In genomic region chr2:84454051-84454450, GRCm38 (mm10) we compare ENCODE assay signal across 8 mouse cellular contexts. TPM values are rescaled to one million over a fixed set of nuclear protein-coding genes. Genes with fewer than 3 reads are reported as not detected.
DNase-seq lines count a peak whose midpoint lies in the region; ATAC-seq and TF ChIP-seq lines count a peak whose summit lies in the region.

No protein-coding gene starts in this region.

- ATAC-seq in erythroblast, adult 5-6 weeks (replicated peaks; ENCODE audit: low FRiP score, poor library complexity, severe bottlenecking), result peak; percentile 79; the same call in 1 of the 2 replicates
- 0 out of 2 replicates have a peak, but pooled peaks have one; percentile 66 for ATAC-seq in limb, embryonic 14.5 days (ENCODE audit: low FRiP score, low read depth)

- no peaks in the 10 kb centered on the region for H3K27me3 ChIP-seq in limb, embryonic 14.5 days (ENCODE audit: control insufficient read depth, insufficient read depth, low read length)

- H3K36me3 ChIP-seq in limb, embryonic 14.5 days (ENCODE audit: control insufficient read depth, insufficient read depth, low read length), result no peaks in the 10 kb centered on the region

- TF ChIP-seq POLR2A in limb, embryonic 14.5 days (IDR thresholded peaks at IDR 0.05; ENCODE audit: borderline replicate concordance, extremely low read depth, insufficient read depth, insufficient read length), result no peak

- peak; percentile 29 for DNase-seq in gastrocnemius, adult 18-20 months (ENCODE audit: low spot score)
- DNase-seq in gastrocnemius, postnatal 25 days, result no peak
- peak; percentile 33 to 56 for DNase-seq in right cerebral cortex, adult 2 months (ENCODE audit: low spot score in 2 of 2)
- DNase-seq in right cerebral cortex, postnatal 36 days (ENCODE audit: low spot score in 2 of 2), result no peak
- peak; percentile 84 for DNase-seq in limb, embryonic 14.5 days (ENCODE audit: low spot score)
- DNase-seq in retina, postnatal 1 day, result peak; percentile 76
- DNase-seq in spleen, adult 18-20 months, result no peak

- H3K4me3 ChIP-seq in limb, embryonic 14.5 days (replicated peaks; ENCODE audit: low read length), result no peak overlapping the region

- no peak overlapping the region for H3K4me2 ChIP-seq in limb, embryonic 14.5 days (replicated peaks; ENCODE audit: low read depth, low read length, severe bottlenecking)

- no peak overlapping the region for H3K9ac ChIP-seq in limb, embryonic 14.5 days (ENCODE audit: low read depth, low read length, severe bottlenecking)

- 9% methylated on average over 5 of the region's 5 CpGs for WGBS in limb, embryonic 14.5 days

- H3K4me1 ChIP-seq in limb, embryonic 14.5 days (ENCODE audit: control insufficient read depth, insufficient read depth, low read length), result no peaks in the 10 kb centered on the region

- no peaks in the 10 kb centered on the region for H3K9me3 ChIP-seq in limb, embryonic 14.5 days (ENCODE audit: control insufficient read depth, low read length)

- H3K27ac ChIP-seq in limb, embryonic 14.5 days (replicated peaks; ENCODE audit: low read depth, low read length), result no peak overlapping the region

RNA-seq across cellular contexts. Expression of gene Tfpi, which starts 22.5 kb away (rescaled TPM):
- 1 to 10 TPM; 2.2 to 2.9 TPM for total RNA-seq in gastrocnemius, adult 18-20 months (2021)
- total RNA-seq in gastrocnemius, postnatal 25 days (2021), result 1 to 10 TPM; 2.8 to 5.0 TPM
- total RNA-seq in erythroblast, adult 5-6 weeks (2015; ENCODE audit: low replicate concordance), result 2.3 and 2.7 TPM in 2 replicates
- 6.1 and 6.9 TPM in 2 replicates for total RNA-seq in erythroblast, adult 5-6 weeks (2017; ENCODE audit: low replicate concordance)
- polyA plus RNA-seq in limb, embryonic 14.5 days (2012; rRNA removed), result 22.7 and 28.3 TPM in 2 replicates
- polyA plus RNA-seq in limb, embryonic 14.5 days (2014; fragmentation: Nextera tagmentation; extraction: Ambion mirVana), result 29.6 and 31.2 TPM in 2 replicates

RNA-seq across cellular contexts. Expression of gene Calcrl, which starts 28.8 kb away (rescaled TPM):
- total RNA-seq in gastrocnemius, adult 18-20 months (2021), result 10 to 100 TPM; 11.1 TPM
- 10 to 100 TPM; 11.5 to 15.0 TPM for total RNA-seq in gastrocnemius, postnatal 25 days (2021)
- 10.7 and 16.7 TPM in 2 replicates for total RNA-seq in erythroblast, adult 5-6 weeks (2015; ENCODE audit: low replicate concordance)
- total RNA-seq in erythroblast, adult 5-6 weeks (2017; ENCODE audit: low replicate concordance), result 21.0 and 32.3 TPM in 2 replicates
- 6.4 and 6.5 TPM in 2 replicates for polyA plus RNA-seq in limb, embryonic 14.5 days (2012; rRNA removed)
- polyA plus RNA-seq in limb, embryonic 14.5 days (2014; fragmentation: Nextera tagmentation; extraction: Ambion mirVana), result 18.2 and 21.0 TPM in 2 replicates

Comparison
In these comparisons a context has a peak if more than half of its experiments do, and no peak if none do; other contexts are left out.
1. DNase-seq: peak in gastrocnemius, adult 18-20 months (single experiment), right cerebral cortex, adult 2 months (2 of 2), limb, embryonic 14.5 days (single experiment) and retina, postnatal 1 day (single experiment); none in gastrocnemius, postnatal 25 days (single experiment), right cerebral cortex, postnatal 36 days (0 of 2) and spleen, adult 18-20 months (0 of 2).